Mouse (Mus musculus): ENCODE results near the gene Rassf2. TPM values are rescaled to one million over a fixed set of nuclear protein-coding genes. Genes with fewer than 3 reads are reported as not detected.

Rassf2 gene
- total and polyA plus RNA-seq, 2 experiments from 2014 or later, result 16.7 to 37.8 TPM

- no peak for DNase-seq (ENCODE audit: low spot score)
- peaks cover 27% of the 10 kb centered on the region for H3K36me3 ChIP-seq (ENCODE audit: insufficient read depth, low read length)
- H3K4me2 ChIP-seq (ENCODE audit: low read depth, low read length, poor library complexity, severe bottlenecking), result no peak overlapping the region
- no peak for TF ChIP-seq CTCF (IDR thresholded peaks at IDR 0.05)
- no peaks in the 10 kb centered on the region for H3K9me3 ChIP-seq (ENCODE audit: low read length)
- H3K9ac ChIP-seq (replicated peaks; ENCODE audit: low read length, poor library complexity, severe bottlenecking), result no peak overlapping the region
- WGBS, result 59% methylated on average over 6 of the region's 6 CpGs
- ATAC-seq (ENCODE audit: low FRiP score), result no peak
- no peaks in the 10 kb centered on the region for H3K4me1 ChIP-seq (ENCODE audit: insufficient read depth, low read length)
- no peak overlapping the region for H3K27ac ChIP-seq (ENCODE audit: low read depth, low read length)
- no peaks in the 10 kb centered on the region for H3K27me3 ChIP-seq (ENCODE audit: insufficient read depth, low read length)
- H3K4me3 ChIP-seq (ENCODE audit: low read depth, low read length), result no peak overlapping the region
Observed at GRCm38 (mm10) chr2:132007475-132007819, 22.6 kb downstream of the Rassf2 start.

GRCm38 (mm10) chr2:132006561-132007474, 23.2 kb downstream of the Rassf2 start:
- Histone ChIP-seq H3K27me3 (ENCODE audit: insufficient read depth, low read length) (no peaks in the 10 kb centered on the region), H3K4me2 (ENCODE audit: low read depth, low read length, poor library complexity, severe bottlenecking) (no peak overlapping the region), H3K4me3 (ENCODE audit: low read depth, low read length) (no peak overlapping the region), H3K9me3 (ENCODE audit: low read length) (no peaks in the 10 kb centered on the region), H3K4me1 (ENCODE audit: insufficient read depth, low read length) (no peaks in the 10 kb centered on the region), H3K27ac (ENCODE audit: low read depth, low read length) (no peak overlapping the region), H3K9ac (replicated peaks; ENCODE audit: low read length, poor library complexity, severe bottlenecking) (no peak overlapping the region), H3K36me3 (ENCODE audit: insufficient read depth, low read length) (peaks cover 23% of the 10 kb centered on the region)
- DNase-seq (ENCODE audit: low spot score) (peak; percentile 38), ATAC-seq (ENCODE audit: low FRiP score) (no peak)
- 84% methylated on average over 18 of the region's 18 CpGs for WGBS
- TF ChIP-seq CTCF (IDR thresholded peaks at IDR 0.05), result no peak

- no peak overlapping the region for H3K9ac ChIP-seq (replicated peaks; ENCODE audit: low read length, poor library complexity, severe bottlenecking)
- H3K4me3 ChIP-seq (ENCODE audit: low read depth, low read length), result no peak overlapping the region
- H3K36me3 ChIP-seq (ENCODE audit: insufficient read depth, low read length), result peaks cover 17% of the 10 kb centered on the region
- no peak overlapping the region for H3K4me2 ChIP-seq (ENCODE audit: low read depth, low read length, poor library complexity, severe bottlenecking)
- ATAC-seq (ENCODE audit: low FRiP score) (no peak), DNase-seq (ENCODE audit: low spot score) (no peak)
- no peak overlapping the region for H3K27ac ChIP-seq (ENCODE audit: low read depth, low read length)
- TF ChIP-seq CTCF (IDR thresholded peaks at IDR 0.05), result no peak
- no peaks in the 10 kb centered on the region for H3K9me3 ChIP-seq (ENCODE audit: low read length)
- no peaks in the 10 kb centered on the region for H3K27me3 ChIP-seq (ENCODE audit: insufficient read depth, low read length)
- no peaks in the 10 kb centered on the region for H3K4me1 ChIP-seq (ENCODE audit: insufficient read depth, low read length)
- 92% methylated on average over 4 of the region's 4 CpGs for WGBS
Observed at GRCm38 (mm10) chr2:132005445-132005844, 24.6 kb downstream of the Rassf2 start.

- H3K4me3 ChIP-seq (ENCODE audit: low read depth, low read length), result no peak overlapping the region
- DNase-seq (ENCODE audit: low spot score) (no peak), ATAC-seq (ENCODE audit: low FRiP score) (no peak)
- no peak overlapping the region for H3K9ac ChIP-seq (replicated peaks; ENCODE audit: low read length, poor library complexity, severe bottlenecking)
- H3K36me3 ChIP-seq (ENCODE audit: insufficient read depth, low read length), result peaks cover 15% of the 10 kb centered on the region
- H3K9me3 ChIP-seq (ENCODE audit: low read length), result no peaks in the 10 kb centered on the region
- H3K4me2 ChIP-seq (ENCODE audit: low read depth, low read length, poor library complexity, severe bottlenecking), result no peak overlapping the region
- WGBS, result 85% methylated on average over 9 of the region's 9 CpGs
- no peaks in the 10 kb centered on the region for H3K4me1 ChIP-seq (ENCODE audit: insufficient read depth, low read length)
- no peaks in the 10 kb centered on the region for H3K27me3 ChIP-seq (ENCODE audit: insufficient read depth, low read length)
- no peak for TF ChIP-seq CTCF (IDR thresholded peaks at IDR 0.05)
- H3K27ac ChIP-seq (ENCODE audit: low read depth, low read length), result no peak overlapping the region
Observed at GRCm38 (mm10) chr2:132004495-132005136, 25.4 kb downstream of the Rassf2 start.

GRCm38 (mm10) chr2:132003916-132004315, 26.1 kb downstream of the Rassf2 start:
- DNase-seq (ENCODE audit: low spot score), result no peak
- H3K4me1 ChIP-seq (ENCODE audit: insufficient read depth, low read length), result no peaks in the 10 kb centered on the region
- no peak overlapping the region for H3K4me2 ChIP-seq (ENCODE audit: low read depth, low read length, poor library complexity, severe bottlenecking)
- no peaks in the 10 kb centered on the region for H3K27me3 ChIP-seq (ENCODE audit: insufficient read depth, low read length)
- H3K4me3 ChIP-seq (ENCODE audit: low read depth, low read length), result no peak overlapping the region
- 87% methylated on average over 5 of the region's 5 CpGs for WGBS
- no peak for TF ChIP-seq CTCF (IDR thresholded peaks at IDR 0.05)
- H3K9ac ChIP-seq (replicated peaks; ENCODE audit: low read length, poor library complexity, severe bottlenecking), result no peak overlapping the region
- ATAC-seq (ENCODE audit: low FRiP score), result no peak
- H3K9me3 ChIP-seq (ENCODE audit: low read length), result no peaks in the 10 kb centered on the region
- peaks cover 11% of the 10 kb centered on the region for H3K36me3 ChIP-seq (ENCODE audit: insufficient read depth, low read length)
- no peak overlapping the region for H3K27ac ChIP-seq (ENCODE audit: low read depth, low read length)

- Histone ChIP-seq H3K4me3 (ENCODE audit: low read depth, low read length) (no peak overlapping the region), H3K4me2 (ENCODE audit: low read depth, low read length, poor library complexity, severe bottlenecking) (no peak overlapping the region), H3K36me3 (ENCODE audit: insufficient read depth, low read length) (peaks cover 7% of the 10 kb centered on the region), H3K9me3 (ENCODE audit: low read length) (no peaks in the 10 kb centered on the region), H3K27me3 (ENCODE audit: insufficient read depth, low read length) (no peaks in the 10 kb centered on the region), H3K9ac (replicated peaks; ENCODE audit: low read length, poor library complexity, severe bottlenecking) (no peak overlapping the region), H3K4me1 (ENCODE audit: insufficient read depth, low read length) (no peaks in the 10 kb centered on the region), H3K27ac (ENCODE audit: low read depth, low read length) (no peak overlapping the region)
- no peak for TF ChIP-seq CTCF (IDR thresholded peaks at IDR 0.05)
- WGBS, result 93% methylated on average over 13 of the region's 13 CpGs
- ATAC-seq (ENCODE audit: low FRiP score) (no peak), DNase-seq (ENCODE audit: low spot score) (no peak)
Observed at GRCm38 (mm10) chr2:132001696-132002334, 28.2 kb downstream of the Rassf2 start.

All from midbrain, postnatal 0 days (tissue).